Mouse (Mus musculus) thymus, adult 18-20 months (tissue): Measurements from ENCODE around the gene Tmem59l.

ENCODE experiments used
- DNase-seq, 2 experiments: peaks; one replicate each; pipeline ENCODE4 v3.0.0; 2022; ENCODE audit warnings: mixed read lengths in 2 of 2

Gene Tmem59l

GRCm38 (mm10) chr8:70458462-70458861 is 28.7 kb downstream of the Tmem59l start:
- DNase-seq: no peak

DNA sequence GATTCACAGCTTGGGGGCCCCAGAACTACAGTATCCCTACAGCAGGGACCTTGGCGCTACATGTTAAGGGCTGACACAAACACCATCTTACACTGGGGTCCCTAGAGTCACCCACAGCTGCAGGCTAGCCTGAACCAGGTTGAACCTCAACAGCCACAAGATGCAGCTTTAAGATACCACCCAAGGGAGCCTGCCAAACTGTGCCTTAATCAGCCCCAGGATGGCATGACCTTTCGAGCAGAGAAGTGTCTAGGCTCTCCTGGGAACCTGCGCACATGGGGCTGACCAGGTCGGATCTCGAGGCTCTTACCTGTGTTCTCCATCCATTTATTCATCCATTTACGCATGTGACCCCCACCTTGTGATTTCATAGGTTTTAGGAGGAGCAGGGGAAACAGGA is 29.3 kb downstream of the Tmem59l start:
- DNase-seq: no peak

- no peak for DNase-seq
Measured at GRCm38 (mm10) chr8:70456996-70457395, 30.2 kb downstream of the Tmem59l start.

DNA sequence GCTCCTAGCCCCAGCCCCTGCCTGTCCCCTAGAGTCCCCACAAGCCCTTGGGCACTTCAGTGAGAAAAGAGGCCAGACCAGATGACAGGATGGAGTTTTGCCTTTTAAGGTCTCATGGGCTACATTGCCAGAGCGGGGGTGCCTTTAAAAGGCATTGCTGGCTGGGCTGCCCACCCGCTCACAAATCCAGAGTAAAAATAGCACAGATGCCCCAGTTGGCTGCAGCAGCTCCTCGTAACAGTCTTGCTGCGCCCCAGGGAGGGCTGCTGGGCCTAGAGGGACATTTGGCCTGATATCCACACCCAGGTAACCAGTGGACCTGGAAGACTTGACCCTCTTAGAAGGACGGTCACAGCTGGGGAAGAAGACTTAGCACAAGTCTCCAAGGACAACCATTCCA is 33.3 kb downstream of the Tmem59l start:
- no peak for DNase-seq

DNA sequence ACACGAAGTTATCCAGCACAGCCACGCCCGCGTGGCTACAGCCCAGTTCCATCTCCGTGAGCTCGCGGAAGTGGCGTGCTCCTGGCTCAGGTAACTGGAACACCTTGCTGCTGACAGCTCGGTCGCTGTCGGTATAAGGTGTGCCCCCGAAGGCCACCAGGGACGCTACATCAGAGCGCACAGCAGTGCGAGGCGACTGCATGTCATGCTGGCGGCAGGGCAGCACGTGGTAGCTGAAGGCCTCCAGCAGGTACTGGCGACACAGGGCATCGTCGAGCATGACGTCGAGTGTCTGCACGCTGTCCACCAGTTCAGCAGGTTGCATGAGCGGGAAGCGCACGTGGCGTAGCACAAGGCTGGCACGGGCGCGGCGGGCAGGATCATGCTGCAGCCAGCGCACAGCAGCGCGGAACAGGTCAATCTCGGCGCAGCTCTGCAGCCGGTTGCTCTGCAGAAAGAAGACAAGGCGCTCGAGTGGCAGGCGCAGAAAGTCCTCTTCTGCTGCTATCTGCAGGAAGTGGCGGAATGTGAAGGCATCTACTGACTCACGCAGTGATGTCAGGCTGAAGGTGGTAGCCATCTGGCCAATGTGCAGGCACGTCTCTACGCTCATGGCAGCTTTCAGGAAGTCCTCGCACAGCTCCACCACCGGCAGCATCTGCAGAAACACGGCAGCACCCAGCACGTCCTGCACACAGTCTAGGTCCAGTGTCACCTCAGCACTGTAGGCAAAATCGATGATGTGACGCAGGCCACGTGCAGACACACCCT is 34.8 kb downstream of the Tmem59l start:
- no peak for DNase-seq

DNA sequence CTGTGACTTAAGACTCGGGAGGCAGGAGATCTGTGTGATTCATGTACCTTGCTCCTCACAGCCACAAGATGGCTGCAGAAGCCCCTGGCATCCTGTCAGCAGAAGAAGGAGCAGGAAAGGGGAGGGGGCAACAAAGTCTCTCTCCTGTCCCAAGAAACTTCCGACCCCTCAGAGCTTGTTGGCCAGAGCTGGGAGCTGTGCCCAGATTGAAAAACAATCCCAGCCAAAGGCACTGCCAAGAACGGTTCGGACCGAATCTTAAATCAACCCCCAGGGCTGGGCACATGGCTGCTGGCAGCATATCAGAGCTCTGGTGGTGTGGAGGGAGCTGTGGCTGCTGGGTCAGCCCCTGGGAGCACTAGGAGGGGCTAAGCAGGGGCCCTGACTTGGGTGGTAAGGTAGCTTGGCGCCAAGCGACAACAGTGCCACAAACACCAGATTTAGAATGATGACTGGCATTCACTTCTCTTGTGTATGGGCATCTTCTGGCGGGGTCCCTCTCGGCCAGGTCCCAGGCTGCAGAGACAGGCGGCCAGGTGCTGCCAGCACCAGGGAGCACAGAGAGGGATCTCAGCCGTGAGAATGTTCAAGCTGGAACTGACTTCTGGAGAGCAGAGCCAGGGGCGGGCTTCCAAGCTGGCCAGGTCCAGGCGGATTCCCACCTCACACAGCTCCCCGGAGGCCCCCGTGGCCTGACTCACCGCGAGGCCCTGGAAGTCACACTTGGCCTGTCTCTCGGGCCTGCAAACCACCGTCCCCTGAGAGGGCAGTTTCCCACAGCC is 39.3 kb downstream of the Tmem59l start:
- DNase-seq: no peak

- DNase-seq: no peak
Measured at GRCm38 (mm10) chr8:70445988-70446387, 41.2 kb downstream of the Tmem59l start.

DNA sequence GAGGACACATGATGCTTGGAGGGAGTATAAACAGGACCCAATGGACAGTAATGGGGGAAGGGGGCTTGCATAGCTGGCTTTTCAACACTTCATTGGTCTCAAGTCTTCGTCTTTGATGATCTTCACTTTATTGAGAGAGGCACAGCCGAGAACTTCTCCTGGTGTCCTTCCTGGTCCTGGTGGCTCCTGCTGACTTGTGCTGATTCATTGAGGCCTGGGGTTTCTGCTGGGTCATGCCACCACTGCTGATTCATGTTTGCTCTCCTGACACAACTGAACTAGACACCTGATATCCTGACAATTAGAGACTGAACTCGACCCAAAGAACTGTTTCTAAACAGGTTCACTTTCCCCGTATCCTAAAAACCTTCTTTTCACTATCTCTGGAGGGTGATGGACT is 43.8 kb downstream of the Tmem59l start:
- no peak for DNase-seq

GRCm38 (mm10) chr8:70441565-70441964 is 45.6 kb downstream of the Tmem59l start:
- no peak for DNase-seq

DNA sequence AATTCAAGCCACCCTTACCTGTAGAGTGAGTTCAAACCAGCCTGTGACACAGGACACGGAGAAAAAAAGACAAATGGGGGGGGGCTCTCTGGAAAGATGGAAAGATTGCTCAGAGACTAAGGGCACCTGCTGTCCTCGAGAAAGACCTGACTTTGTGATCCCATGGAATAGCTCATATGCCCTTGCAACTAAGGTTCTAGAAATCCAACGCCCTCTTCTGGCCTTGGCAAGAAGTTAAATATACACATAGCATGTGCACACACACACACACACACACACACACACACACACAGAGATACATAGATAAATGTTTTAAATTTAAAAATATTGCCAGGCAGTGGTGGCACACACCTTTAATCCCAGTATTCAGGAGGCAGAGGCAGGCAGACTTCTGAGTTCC is 46.9 kb downstream of the Tmem59l start:
- no peak for DNase-seq

GRCm38 (mm10) chr8:70439848-70440179 is 47.3 kb downstream of the Tmem59l start:
- DNase-seq: no peak

- DNase-seq: peak; percentile 93 to 94
Measured at GRCm38 (mm10) chr8:70439055-70439847, 47.9 kb downstream of the Tmem59l start, which contains the start of gene Crtc1. Gene Crtc1 (minus strand): TSS chr8:70439579.

DNA sequence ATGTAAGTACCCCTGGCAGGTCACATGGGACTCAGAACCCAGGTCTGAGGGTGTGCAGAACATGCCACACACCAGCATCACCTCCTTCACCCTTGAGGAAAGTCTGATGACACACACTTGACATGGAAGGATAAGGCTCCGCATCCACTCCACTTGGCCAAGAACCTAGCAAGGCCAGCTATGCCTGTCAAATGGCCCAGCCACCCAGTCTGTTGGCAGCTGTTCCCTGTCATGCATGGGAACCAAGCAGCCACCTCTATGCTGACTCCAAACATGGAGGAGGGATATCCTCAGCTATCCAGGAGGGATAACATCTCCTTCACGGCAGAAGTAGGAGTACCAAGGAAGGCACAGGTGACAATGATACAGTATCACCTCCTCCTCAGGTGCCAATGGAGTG is 48.7 kb downstream of the Tmem59l start:
- no peak for DNase-seq

DNA sequence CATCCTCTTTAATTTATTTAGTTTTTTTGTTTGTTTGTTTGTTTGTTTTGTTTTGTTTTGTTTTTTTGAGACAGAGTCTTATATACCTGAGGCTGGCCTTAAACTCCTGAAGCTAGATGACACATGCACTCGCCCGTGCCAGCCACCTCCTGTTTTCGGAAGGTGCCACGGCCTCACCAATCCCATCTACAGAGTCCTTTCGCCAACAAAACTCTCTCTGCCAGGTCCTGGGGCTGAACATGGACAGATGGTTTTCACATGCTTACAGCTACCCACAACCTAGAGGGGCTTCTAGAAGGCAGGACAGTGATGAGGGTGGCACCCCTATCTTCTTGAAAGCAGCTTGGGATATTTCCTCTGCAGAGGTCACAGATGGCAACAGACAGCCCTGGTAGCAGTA is 52.0 kb downstream of the Tmem59l start:
- DNase-seq: no peak
